Mouse (Mus musculus): Measurements from ENCODE around the gene Meis1.

The Meis1 gene

DNA sequence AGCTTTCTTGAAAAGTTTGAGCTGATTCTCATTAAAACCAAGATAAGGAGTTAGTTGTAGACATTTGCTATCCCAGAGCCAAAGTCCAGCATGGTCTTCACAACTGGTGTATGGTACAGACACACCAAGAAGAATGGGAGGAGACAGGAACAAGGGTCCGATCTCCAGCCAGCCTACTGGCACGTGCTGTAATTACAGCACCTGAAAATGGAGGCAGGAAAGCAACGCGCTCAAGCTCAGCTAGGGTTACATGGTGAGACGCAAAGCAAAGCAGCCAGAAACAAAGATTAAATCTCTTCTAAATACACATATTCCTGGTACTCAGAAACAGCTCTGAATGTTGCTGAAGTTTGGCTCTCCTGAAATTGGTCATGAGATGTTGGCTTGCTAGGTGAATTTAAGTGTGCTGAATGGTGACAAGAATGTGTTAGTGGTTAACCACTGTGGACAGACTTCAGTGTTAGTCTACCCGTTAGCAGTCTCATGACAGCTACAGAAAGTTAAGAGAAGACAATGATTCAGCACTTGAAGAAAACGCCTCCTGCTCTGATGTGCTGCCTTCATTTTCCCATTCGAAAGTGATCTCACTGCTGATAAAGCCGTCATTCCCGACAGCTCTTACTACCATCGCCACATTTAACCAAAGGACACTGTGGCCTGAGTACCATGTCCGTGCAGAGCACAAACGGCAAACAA is 70.0 kb downstream of the Meis1 start:
- DNase-seq (ENCODE audit: low spot score in 2 of 2): no peak

DNA sequence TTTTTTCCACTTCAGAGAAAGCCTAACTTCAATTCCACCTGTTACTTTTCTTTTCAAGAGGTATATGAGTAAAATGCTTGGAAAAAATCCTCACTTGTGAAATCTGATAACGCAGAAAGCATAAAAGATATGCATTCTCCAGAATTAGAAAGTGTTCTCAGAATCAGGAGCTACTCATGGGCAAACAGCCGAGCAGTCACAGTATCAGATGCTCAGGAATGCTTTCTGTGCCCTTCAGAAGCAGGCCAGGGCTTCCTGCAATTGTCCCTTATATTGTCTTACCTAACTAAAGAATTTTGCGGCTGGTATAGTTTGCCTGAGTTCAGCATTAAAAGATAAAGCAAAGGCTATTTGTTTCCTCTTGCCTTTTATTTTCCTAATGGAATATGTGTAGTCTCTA is 71.4 kb downstream of the Meis1 start:
- no peak for DNase-seq (ENCODE audit: low spot score in 2 of 2)

DNA sequence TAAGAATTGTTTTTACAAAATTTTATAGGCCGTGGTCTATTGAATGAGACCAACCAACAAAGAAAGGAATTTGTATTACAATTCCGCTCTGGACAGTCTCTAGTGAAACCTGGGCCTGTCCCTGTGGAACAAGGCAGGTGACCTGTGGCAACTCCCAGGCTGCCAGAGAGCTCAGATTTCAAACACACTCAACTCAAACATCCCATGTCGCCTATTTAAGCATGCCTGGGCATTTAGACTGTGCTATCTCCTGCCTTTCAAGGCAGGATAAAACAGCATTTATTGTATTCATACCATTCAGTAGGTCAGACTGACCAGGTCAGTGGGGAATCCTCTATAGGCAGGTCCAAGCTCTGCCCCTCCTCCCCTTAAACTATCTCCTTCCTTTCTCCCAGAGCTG is 73.0 kb downstream of the Meis1 start:
- DNase-seq (ENCODE audit: low spot score in 2 of 2): no peak

DNA sequence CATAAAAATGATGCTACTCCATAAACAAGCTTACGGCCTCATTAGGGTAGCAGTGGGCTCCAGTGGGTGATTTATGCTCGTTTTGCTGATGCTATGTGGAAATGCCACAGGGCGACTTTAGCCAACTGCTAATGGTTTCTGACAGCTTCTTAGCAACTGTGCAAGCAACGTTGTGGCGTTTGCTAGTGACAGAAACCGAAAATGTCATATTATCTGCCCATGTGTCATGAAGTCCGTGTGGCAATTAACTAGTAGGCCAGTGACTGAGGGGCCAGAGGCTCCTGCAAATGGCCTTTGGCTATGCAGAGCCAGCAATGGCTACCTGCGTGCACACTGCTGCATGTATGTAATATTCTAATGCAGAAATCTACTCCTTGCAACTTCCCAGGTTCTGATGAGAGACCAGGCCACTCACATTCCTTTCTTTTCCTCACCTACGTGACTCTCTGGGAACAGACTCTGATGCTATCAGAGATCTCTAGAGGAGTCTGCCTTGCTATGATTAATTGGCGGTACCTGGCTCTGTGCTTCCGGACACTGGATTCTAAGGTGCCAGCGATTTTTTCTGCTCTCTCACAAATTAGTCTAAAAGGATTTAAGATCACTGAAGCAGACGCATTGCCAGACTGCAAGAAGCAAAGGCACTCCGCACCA is 73.7 kb downstream of the Meis1 start:
- DNase-seq (ENCODE audit: low spot score in 2 of 2): no peak

DNA sequence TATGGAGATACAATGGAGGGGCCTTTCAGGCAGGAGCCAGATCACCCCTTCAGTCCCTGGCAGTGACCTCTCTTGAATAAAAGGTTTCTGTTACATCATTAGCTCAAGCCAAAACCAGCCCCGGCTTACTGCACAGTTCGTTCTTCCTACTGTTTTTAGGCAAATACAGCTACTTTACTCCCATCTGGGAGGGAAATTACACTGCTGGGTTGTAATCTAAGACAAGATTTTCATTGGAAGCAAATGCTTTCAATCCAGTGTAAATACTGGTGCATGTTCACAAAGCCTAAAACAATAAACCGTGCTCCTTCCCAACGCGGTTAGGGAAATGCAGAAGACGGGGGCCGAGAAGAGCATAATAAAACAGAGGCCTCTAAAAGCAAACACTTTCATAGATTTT is 74.6 kb downstream of the Meis1 start:
- DNase-seq (ENCODE audit: low spot score in 2 of 2): no peak

DNA sequence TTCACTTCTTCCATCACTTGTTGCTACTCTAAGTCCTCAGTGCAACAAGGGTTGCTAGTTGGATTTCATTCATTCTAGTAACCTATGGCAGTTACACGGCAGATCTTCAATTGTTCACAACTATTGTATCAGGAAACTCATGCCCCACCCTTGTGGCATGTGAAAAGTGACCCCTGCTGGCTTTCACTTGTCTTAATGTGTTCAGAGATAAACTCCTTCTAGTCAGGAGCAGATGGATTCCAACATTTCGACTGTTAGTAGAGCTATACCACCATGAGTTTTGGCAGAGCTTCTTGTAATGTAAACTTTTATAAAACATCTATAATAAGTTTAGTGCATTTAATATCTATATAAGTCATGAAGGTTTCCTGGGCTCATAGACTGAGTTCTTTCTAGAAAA is 75.8 kb downstream of the Meis1 start:
- no peak for DNase-seq (ENCODE audit: low spot score in 2 of 2)

DNA sequence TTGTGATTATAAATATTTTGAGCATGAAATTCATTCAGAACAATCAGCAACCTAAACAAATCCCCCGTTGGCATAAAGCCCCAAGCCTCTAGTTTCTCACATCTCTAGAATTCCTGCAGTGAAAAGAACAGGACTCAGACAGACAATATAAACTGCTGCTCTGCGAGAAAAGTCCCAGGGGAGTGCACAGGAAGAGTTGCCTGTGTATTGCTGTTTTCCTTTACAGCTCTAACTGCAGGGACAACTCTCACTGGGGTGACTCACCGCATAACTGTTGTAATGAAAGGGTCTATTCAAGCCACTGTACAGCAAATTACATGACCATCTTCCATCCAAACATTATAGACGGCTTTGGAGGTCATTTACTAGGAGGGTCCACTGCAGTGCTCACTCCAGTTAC is 77.9 kb downstream of the Meis1 start:
- DNase-seq (ENCODE audit: low spot score in 2 of 2): no peak

DNA sequence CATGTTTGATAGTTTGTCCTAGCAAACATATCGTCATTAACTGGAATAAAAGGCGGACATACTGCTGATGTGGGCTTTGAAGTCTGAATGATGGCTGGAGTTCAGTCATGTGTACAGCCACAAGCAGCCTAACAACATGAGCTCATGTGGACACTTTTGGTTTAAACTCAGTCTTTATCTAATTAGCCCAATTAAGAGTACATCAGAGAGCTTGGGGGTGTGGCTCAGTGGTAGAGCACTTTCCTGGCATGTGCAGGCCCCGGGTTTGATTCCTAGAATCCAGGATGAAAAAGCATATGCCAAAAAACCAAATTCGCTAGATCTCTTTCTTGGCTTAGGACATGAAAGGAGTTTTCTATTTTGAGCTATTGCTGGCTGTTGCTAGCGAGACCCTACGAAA is 83.9 kb downstream of the Meis1 start:
- no peak for DNase-seq (ENCODE audit: low spot score in 2 of 2)

DNA sequence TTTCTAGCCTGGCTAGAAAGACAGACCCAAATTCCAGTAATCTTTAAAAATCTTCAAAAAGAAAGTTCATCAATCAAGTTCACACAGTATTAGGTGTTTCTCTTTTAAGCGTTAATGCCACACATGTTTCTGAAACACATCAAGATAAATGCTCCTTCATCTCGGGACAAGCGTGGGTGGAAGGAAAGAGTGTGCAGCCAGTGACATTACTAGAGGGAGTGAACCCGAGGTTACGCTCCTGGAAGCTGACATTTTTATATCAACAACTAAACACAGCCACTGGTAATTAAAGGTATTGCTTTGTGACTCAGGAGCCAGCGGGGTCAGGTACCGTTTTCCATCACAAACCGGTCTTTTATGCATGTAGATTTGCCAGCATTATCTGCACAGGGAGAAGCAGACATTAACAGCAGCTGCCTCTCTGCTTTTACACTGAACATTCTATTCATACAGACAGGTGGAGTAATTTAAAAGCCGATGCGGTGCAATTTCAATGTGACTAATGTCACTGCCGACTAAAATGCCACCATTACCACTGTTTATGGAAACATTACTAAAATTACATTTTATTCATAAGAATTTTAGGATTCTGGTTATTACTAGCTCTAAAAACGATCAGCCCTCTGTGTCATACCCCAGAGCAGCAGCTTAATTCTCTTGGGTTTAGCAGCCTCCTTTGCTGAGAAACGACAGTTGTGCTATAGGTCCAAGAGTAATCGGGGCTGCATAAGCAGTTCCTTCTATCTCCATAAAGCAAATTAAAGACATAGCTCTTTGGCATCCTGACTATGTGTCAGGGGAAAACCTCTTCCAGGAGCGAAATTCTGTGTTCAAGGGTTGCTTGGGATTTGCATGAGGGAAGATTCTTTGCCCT is 87.5 kb downstream of the Meis1 start:
- no peak for DNase-seq (ENCODE audit: low spot score in 2 of 2)

DNA sequence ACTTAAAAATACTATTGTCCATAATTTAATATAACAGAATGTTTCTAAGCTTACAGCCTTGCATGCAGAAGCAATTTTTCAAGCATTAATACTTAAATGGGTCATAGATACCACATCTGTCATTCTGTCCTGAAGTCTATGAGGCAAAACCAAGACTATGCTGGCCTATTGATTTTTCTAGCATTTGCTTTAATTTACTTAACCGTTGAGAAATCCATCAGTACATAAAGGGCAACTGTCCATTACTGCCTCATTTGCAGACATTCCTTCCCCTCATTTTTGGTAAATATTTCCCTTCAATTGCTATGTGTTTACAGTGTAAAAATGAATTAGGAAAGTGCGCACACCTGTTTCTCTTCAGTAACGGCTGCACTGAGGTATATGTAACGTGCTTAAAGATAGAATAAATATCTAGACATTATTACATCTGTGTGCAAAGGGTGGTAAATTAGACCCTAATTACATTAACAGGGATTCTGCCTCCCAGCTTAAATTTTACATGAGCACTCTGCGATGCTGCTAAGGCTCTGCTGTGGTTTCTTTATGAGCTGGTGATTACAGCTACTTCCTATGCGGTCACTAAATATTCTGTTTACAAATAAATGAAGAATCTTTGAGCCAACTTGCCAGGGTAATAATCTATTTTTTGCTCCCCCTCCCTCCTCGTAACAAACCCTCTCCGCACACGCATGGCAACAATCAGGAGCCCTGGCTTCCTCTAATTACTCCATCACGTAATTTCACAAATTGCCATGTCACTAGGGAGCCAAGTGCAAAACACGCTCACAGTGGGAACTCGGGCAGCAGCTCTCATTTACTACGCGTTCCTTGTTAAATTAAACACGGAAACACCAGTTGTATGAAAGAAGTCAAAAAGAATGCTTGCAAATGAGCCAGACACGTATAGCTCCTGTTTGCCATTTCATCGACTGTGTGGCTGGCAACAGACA is 88.7 kb downstream of the Meis1 start:
- DNase-seq (ENCODE audit: low spot score in 2 of 2): no peak

DNA sequence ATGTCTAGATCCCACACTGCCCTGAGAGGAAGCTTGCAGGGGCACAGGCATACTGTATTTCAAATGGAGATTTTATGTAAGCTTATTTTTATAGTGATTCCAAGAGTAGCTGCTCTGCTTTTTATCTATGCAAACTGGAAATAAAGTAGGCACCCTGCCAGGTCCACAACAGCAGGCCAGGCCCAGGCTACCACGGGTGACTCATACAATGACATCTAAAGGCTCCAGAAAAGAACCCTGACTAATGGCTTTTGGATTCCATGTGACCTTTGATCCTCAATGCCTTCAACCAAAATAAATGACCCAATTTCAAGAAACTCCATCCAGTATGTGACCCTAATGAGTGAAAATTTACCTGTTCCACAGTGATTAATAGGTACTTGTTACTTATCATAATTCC is 91.4 kb downstream of the Meis1 start:
- no peak for DNase-seq (ENCODE audit: low spot score in 2 of 2)

DNA sequence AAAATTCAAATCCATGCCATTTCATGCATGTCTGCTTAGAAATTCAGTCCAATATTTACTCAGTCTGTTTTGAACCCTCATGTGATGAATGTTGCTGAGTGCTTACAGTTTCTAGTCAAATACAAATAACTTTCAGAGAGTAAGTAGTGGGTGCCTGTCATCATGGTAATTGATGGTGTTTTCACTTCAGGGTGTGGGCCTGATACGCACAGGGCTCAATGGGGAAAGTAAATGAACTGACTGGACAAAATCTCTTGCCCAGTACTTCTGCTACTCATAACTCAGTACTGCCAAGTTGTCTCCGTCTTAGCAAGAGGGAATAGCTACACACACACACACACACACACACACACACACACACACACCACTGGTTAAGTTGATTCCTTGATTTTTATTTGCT is 92.0 kb downstream of the Meis1 start:
- no peak for DNase-seq (ENCODE audit: low spot score in 2 of 2)

DNA sequence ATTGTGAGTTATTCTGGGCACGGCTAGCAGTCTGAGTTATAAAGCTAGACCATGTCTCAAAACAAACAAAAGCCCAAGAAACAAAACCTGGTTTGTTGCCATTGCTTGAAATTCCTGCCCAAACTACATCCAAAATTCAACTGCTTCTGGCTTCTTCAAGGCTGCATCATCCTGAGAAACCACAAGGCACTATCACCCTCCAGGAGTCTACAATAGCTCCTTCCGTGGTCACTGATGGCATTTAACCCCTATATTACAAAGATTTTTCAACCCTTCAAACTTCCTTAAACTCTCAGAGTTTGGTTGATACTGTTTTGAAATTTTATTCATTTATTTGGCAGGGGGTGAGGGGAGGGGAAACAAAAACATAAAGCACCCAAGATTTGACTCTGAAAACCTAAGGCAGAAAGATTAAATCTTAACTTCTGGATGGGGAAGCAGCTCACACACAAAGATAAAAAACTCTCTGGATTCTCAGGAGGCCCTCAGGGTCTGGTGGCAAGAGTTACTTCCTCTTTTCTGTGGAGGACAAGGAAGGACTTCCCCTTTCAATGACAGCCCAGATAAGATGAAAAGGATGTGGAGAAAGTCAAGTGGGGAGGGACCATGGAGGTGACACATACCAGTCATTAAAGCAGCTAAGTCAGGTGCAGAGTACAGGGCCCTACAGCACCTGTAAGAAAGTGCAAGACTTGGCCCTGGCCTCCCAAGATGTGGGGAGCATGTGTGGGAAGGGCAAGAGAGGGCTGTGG is 94.0 kb downstream of the Meis1 start:
- no peak for DNase-seq (ENCODE audit: low spot score in 2 of 2)

DNA sequence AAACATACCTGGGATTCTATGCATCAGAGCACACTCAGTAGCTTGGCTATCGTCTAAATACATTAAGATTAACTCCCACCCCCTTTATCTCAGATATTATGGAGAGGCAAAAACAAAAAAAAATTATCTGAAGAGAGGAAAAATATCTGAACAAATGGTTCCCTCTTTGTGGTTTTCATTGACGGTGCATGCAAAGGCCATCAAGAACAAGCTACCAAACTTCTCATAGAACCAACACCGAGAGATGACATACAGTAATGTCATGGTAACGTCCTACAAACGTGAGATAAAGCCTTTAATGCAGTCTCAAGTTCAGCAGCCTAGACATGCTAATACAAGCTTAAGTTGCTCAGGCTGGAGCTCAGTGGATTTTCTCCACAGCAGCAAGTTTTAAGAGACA is 95.5 kb downstream of the Meis1 start:
- no peak for DNase-seq (ENCODE audit: low spot score in 2 of 2)

DNA sequence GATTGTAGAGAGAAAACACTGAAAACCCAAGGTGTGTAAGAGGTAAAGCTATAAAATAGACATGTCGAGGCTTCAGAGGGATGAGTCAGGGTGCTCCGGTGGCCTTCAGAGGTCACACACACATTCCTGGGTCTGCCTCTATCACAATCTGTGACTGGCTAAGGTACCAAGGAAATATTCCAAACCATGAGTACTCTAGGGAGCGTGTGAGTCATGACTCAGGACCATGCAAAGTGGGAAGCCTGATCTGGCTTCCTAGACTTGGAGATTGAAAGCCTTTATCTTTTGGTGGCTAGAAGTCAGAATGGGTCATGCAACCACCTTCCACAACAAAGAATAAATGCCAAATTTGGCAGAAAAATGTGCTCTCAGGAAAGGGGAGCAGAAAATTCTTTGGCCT is 98.1 kb downstream of the Meis1 start:
- no peak for DNase-seq (ENCODE audit: low spot score in 2 of 2)

DNA sequence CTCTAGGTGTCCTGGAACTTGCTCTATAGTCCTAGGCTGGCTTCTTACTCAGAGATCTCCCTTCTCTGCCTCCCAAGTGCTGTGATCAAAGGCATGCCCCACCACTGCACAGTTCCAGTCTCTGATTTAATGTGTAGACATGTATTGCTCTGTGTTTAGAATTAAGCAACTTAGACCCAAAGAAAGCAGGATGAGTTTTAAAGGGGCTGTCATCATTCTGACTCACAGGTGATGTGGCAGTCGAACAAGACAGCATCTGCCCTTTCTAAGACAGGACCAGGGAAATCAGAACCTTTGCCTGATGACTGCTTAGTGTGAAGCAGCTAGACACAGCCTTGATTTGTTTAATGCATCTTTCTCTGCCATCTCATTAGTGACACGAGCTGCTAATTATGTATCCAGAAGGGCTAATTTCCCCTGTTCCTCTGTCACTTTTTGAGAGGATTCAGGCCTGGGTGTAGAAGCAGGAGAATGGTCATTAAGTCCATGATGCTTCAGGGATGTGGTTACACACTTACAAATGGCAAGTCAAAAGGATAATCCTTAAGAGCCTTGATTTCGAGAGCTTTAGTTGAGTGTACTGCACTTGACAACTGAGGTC is 99.5 kb downstream of the Meis1 start:
- DNase-seq (ENCODE audit: low spot score in 2 of 2): no peak

DNA sequence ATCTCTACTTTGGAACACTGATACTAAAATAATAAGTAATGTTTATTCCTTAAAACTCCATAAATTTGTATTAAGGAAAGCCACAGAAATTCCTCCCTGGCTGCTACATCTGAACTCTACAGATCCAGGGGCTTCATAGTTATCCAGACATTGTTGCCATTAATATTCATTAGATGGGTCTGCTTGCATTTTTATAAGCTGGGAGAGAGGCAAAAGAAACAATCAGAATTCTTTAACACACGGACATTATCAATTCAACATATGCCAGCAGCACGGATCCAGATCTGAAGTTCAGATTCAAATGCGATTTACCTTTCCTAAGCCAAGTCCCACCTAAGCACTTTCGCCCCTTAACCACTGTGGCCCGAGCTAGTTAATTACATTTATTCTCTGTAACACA is 100.9 kb downstream of the Meis1 start:
- DNase-seq (ENCODE audit: low spot score in 2 of 2): no peak

DNA sequence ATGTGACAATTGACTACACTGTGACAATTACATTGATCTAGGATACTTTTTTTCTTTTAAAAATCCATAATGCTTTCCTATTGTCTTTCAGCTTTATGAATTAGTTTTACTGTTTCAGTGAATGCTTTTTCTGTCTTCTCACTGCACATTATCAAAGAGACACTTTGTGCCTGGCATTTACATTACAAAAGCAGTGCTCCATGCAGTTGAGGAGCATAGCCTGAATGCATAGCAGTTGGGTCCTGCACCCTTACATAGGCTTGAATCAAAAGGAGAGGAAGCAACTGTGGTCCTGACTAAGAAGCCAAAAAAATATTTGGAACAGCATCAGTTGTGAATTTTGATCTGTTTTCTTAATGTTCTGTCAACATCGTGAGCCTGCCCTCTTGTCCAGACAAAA is 105.5 kb downstream of the Meis1 start:
- DNase-seq (ENCODE audit: low spot score in 2 of 2): no peak

DNA sequence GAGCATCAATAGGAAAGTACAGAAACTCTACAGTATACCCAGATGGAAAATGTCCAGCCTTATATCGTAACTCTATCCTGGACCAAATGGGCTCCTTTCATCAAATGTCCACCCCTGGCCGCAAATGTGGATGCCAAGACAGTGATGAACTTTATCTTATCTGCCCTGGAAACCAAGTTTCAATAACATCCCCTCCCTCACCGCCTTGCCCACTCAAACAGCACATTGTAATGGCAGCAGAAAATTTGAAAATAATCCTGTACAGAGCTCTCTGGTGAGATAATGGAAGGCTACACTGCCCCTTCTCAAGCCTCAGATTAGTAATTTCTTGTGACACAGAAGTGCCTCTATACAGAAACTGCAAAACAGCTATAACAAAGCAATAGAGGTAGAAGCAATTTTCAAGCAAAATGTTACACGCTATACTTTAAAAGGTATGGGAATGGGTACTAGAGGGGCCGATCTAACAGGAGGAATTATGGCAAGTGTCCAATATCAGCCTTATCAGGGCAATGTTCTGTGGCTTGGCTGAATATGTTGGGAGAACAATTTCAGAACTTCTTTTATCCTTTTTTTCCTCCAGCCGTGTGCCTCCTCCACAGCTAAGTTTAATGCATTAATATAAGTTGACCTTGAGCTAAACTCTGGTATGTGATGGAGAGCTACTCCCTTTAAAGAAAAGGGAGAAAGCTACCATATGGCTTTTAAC is 106.3 kb downstream of the Meis1 start:
- DNase-seq (ENCODE audit: low spot score in 2 of 2): no peak

DNA sequence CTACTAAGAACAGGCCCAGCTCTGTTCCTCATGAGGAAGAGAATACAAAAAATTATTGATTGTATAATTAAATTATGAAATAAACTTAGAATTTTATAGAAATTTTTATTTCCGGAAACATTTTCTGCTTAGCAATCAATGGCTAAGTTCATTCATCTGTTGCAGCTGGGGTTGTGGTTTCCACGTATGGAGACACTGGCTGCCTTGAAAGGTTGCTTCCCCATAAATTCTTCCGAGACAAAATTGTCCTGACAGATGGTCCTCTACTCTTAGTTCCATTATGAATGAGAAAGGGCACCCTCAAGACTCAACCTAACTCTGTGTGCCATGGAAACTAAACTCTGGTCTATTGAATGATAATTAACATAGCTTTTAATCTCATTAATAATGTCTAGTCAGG is 111.9 kb downstream of the Meis1 start:
- DNase-seq (ENCODE audit: low spot score in 2 of 2): no peak
